Mouse (Mus musculus): ENCODE measurements around the gene Ifnb1. TPM values are rescaled to one million over a fixed set of nuclear protein-coding genes. Genes with fewer than 3 reads are reported as not detected.

Gene Ifnb1
- polyA plus RNA-seq, 1 experiment from 2014 or later, result not detected

DNA sequence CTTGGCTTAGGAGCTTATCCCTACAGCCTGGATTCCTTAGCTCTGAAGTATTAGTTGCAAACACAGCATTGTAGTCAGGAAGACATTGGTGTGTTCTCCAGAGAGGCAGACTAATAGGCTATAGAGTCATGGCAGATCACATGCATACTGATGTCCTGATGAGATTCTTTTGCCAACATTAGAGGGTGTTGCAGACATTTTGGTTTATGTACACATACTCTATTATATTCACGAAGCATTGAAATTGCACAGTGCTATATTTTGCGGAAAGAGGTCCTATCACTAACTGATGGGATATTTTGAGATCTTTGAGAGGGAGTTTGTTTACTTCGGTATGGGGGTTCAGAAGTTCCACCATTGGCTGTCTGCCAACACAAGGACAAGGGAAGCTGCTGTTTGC is 34.5 kb downstream of the Ifnb1 start:
- Histone ChIP-seq H3K27me3 (ENCODE audit: low read depth, poor library complexity, severe bottlenecking) (no peaks in the 10 kb centered on the region), H3K4me1 (no peaks in the 10 kb centered on the region), H3K27ac (replicated peaks) (no peak overlapping the region), H3K9me3 (replicated peaks) (no peaks in the 10 kb centered on the region), H3K4me3 (no peak overlapping the region), H3K36me3 (no peaks in the 10 kb centered on the region)
- WGBS, result 92% methylated on average over 3 of the region's 3 CpGs
- no peak for DNase-seq (ENCODE audit: low spot score)

GRCm38 (mm10) chr4:88480130-88480529 is 42.4 kb downstream of the Ifnb1 start:
- no peak for DNase-seq (ENCODE audit: low spot score)
- 87% methylated on average over 6 of the region's 6 CpGs for WGBS
- no peaks in the 10 kb centered on the region for H3K9me3 ChIP-seq (replicated peaks)
- H3K36me3 ChIP-seq, result no peaks in the 10 kb centered on the region
- no peaks in the 10 kb centered on the region for H3K27me3 ChIP-seq (ENCODE audit: low read depth, poor library complexity, severe bottlenecking)
- H3K4me1 ChIP-seq, result no peaks in the 10 kb centered on the region
- H3K27ac ChIP-seq (replicated peaks), result no peak overlapping the region
- no peak overlapping the region for H3K4me3 ChIP-seq

DNA sequence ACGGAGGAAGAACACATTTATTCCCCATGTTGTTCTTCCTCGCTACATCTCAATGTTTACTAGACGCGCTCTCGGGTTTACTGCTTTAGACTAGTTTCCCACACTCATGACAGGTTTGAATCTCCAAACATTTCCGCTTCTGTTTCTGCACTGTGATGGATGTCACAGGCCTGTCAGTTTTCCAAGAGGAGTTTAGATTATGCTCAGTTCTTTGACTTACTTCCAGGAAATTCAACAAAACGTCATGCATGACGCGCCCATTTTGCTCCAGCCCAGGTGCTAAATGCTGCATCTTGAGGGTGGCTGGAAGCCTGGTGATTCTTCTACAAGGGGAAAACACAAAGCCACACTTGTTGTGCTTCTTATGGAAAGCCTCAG is 43.8 kb downstream of the Ifnb1 start:
- DNase-seq (ENCODE audit: low spot score), result no peak
- Histone ChIP-seq H3K9me3 (replicated peaks) (no peaks in the 10 kb centered on the region), H3K27me3 (ENCODE audit: low read depth, poor library complexity, severe bottlenecking) (no peaks in the 10 kb centered on the region), H3K4me3 (no peak overlapping the region), H3K27ac (replicated peaks) (no peak overlapping the region), H3K36me3 (no peaks in the 10 kb centered on the region), H3K4me1 (no peaks in the 10 kb centered on the region)
- 97% methylated on average over 9 of the region's 9 CpGs for WGBS

GRCm38 (mm10) chr4:88478177-88478808 is 44.3 kb downstream of the Ifnb1 start:
- H3K27ac ChIP-seq (replicated peaks), result no peak overlapping the region
- no peak for DNase-seq (ENCODE audit: low spot score)
- H3K4me3 ChIP-seq, result no peak overlapping the region
- peaks cover 4% of the 10 kb centered on the region for H3K4me1 ChIP-seq
- no peaks in the 10 kb centered on the region for H3K9me3 ChIP-seq (replicated peaks)
- 86% methylated on average over 4 of the region's 4 CpGs for WGBS
- no peaks in the 10 kb centered on the region for H3K27me3 ChIP-seq (ENCODE audit: low read depth, poor library complexity, severe bottlenecking)
- no peaks in the 10 kb centered on the region for H3K36me3 ChIP-seq

GRCm38 (mm10) chr4:88476511-88477210 is 45.9 kb downstream of the Ifnb1 start:
- WGBS, result 71% methylated on average over 4 of the region's 4 CpGs
- Histone ChIP-seq H3K4me3 (no peak overlapping the region), H3K27ac (replicated peaks) (no peak overlapping the region), H3K4me1 (peaks cover 11% of the 10 kb centered on the region), H3K9me3 (replicated peaks) (no peaks in the 10 kb centered on the region), H3K36me3 (no peaks in the 10 kb centered on the region), H3K27me3 (ENCODE audit: low read depth, poor library complexity, severe bottlenecking) (no peaks in the 10 kb centered on the region)
- DNase-seq (ENCODE audit: low spot score), result no peak

- no peak overlapping the region for H3K4me3 ChIP-seq
- H3K27me3 ChIP-seq (ENCODE audit: low read depth, poor library complexity, severe bottlenecking), result no peaks in the 10 kb centered on the region
- no peaks in the 10 kb centered on the region for H3K36me3 ChIP-seq
- H3K4me1 ChIP-seq, result peaks cover 11% of the 10 kb centered on the region
- H3K9me3 ChIP-seq (replicated peaks), result no peaks in the 10 kb centered on the region
- WGBS, result 88% methylated on average over 3 of the region's 3 CpGs
- no peak overlapping the region for H3K27ac ChIP-seq (replicated peaks)
- no peak for DNase-seq (ENCODE audit: low spot score)
Observed at GRCm38 (mm10) chr4:88476084-88476483, 46.5 kb downstream of the Ifnb1 start.

Other genes starting within 250 kb of the Ifnb1 start
- 3.7 and 4.3 TPM in 2 replicates for gene Hacd4, start 83.8 kb downstream of the Ifnb1 start, polyA plus RNA-seq (2016; fragmentation: Nextera tagmentation; extraction: Ambion mirVana)
- not detected in 2 replicates for gene Ifna15, start 35.5 kb upstream of the Ifnb1 start, polyA plus RNA-seq (2016; fragmentation: Nextera tagmentation; extraction: Ambion mirVana)
- not detected in 2 replicates for gene Ifna14, start 49.0 kb upstream of the Ifnb1 start, polyA plus RNA-seq (2016; fragmentation: Nextera tagmentation; extraction: Ambion mirVana)
- not detected in 2 replicates for gene Ifna9, start 69.6 kb upstream of the Ifnb1 start, polyA plus RNA-seq (2016; fragmentation: Nextera tagmentation; extraction: Ambion mirVana)
- gene Ifna12, start 80.6 kb upstream of the Ifnb1 start, polyA plus RNA-seq (2016; fragmentation: Nextera tagmentation; extraction: Ambion mirVana), result not detected in 2 replicates
- gene C87499, start 111.6 kb upstream of the Ifnb1 start, polyA plus RNA-seq (2016; fragmentation: Nextera tagmentation; extraction: Ambion mirVana), result not detected in 2 replicates
- gene Ifna13, start 121.7 kb upstream of the Ifnb1 start, polyA plus RNA-seq (2016; fragmentation: Nextera tagmentation; extraction: Ambion mirVana), result not detected in 2 replicates
- not detected in 2 replicates for gene Ifna16, start 154.2 kb upstream of the Ifnb1 start, polyA plus RNA-seq (2016; fragmentation: Nextera tagmentation; extraction: Ambion mirVana)
- gene Ifna2, start 161.1 kb upstream of the Ifnb1 start, polyA plus RNA-seq (2016; fragmentation: Nextera tagmentation; extraction: Ambion mirVana), result not detected in 2 replicates
- not detected in 2 replicates for gene Ifnab, start 168.6 kb upstream of the Ifnb1 start, polyA plus RNA-seq (2016; fragmentation: Nextera tagmentation; extraction: Ambion mirVana)
- gene Gm26566, start 199.0 kb upstream of the Ifnb1 start, polyA plus RNA-seq (2016; fragmentation: Nextera tagmentation; extraction: Ambion mirVana), result 0.80 and 1.1 TPM in 2 replicates
- gene Klhl9, start 199.7 kb upstream of the Ifnb1 start, polyA plus RNA-seq (2016; fragmentation: Nextera tagmentation; extraction: Ambion mirVana), result 95.6 and 111 TPM in 2 replicates
- gene Gm13271, start 232.1 kb upstream of the Ifnb1 start, polyA plus RNA-seq (2016; fragmentation: Nextera tagmentation; extraction: Ambion mirVana), result not detected in 2 replicates
- 0.19 and 0.32 TPM in 2 replicates for gene Gm13283, start 237.3 kb upstream of the Ifnb1 start, polyA plus RNA-seq (2016; fragmentation: Nextera tagmentation; extraction: Ambion mirVana)

All from midbrain, embryonic 10.5 days (tissue).